Comparison of ENCODE assay signal across 10 mouse cellular contexts in genomic region chr5:140121966-140122365, GRCm38 (mm10).
DNase-seq lines count a peak whose midpoint lies in the region.
"Had no signal": no experiment of that assay in that cellular context is flagged by ENCODE, and none has a peak within 500 bp of the region (broad histone marks: within the 10 kb centered on the region; RNA-seq: fewer than 3 reads in every experiment).

No protein-coding gene starts in this region.

- DNase-seq in cerebellum, postnatal 10 days, result peak; percentile 78 to 87
- DNase-seq in cerebellum, adult 9-10 months, result no peak
- peak; percentile 46 to 48 for DNase-seq in left cerebral cortex, postnatal 10 days (ENCODE audit: extremely low spot score in 1 of 2, low spot score in 2 of 2)
- DNase-seq in left cerebral cortex, adult 8-10 months (ENCODE audit: low spot score in 2 of 2), result no peak
- peak; percentile 66 for DNase-seq in thymus, postnatal 0 days (ENCODE audit: low spot score)
- DNase-seq in thymus, postnatal 25 days, result no peak
- DNase-seq in embryo, embryonic 11 days, result no peak
- DNase-seq in ovary, postnatal 14 days (ENCODE audit: low spot score), result no peak
- DNase-seq: heart, adult 2 months; kidney, postnatal 25 days had no signal

- intact Hi-C loops in left cerebral cortex, postnatal 10 days (cut with DNase I), result no loop called here

Comparison
In these comparisons a context has a peak if more than half of its experiments do, and no peak if none do; other contexts are left out.
1. DNase-seq: peak in cerebellum, postnatal 10 days (2 of 2), left cerebral cortex, postnatal 10 days (2 of 2) and thymus, postnatal 0 days (single experiment); none in cerebellum, adult 9-10 months (single experiment), left cerebral cortex, adult 8-10 months (0 of 2), thymus, postnatal 25 days (single experiment), embryo, embryonic 11 days (single experiment) and ovary, postnatal 14 days (single experiment).